Mouse (Mus musculus) testis, adult 2 months (tissue): ENCODE results near the gene Hoxa3. TPM values are rescaled to one million over a fixed set of nuclear protein-coding genes. Genes with fewer than 3 reads are reported as not detected.

ENCODE experiments used
- H3K27ac ChIP-seq: fragments of 200-500 bp; 2 replicates; pipeline ENCODE4 v1.5.1; 2012; ENCODE audit warnings: low read depth, low read length; ENCODE audit not compliant: control insufficient read depth, insufficient read depth
- H3K27me3 ChIP-seq: fragments of 200-500 bp; 2 replicates; pipeline ENCODE4 v1.6.1; 2012; ENCODE audit warnings: mild to moderate bottlenecking, low read length, moderate library complexity; ENCODE audit not compliant: control insufficient read depth, insufficient read depth
- H3K36me3 ChIP-seq: fragments of 200-500 bp; 2 replicates; pipeline ENCODE4 v1.6.1; 2012; ENCODE audit warnings: mild to moderate bottlenecking, low read length; ENCODE audit not compliant: control insufficient read depth, insufficient read depth
- H3K4me1 ChIP-seq: fragments of 200-500 bp; 2 replicates; pipeline ENCODE4 v1.6.1; 2012; ENCODE audit warnings: low read length; ENCODE audit not compliant: control insufficient read depth, insufficient read depth
- H3K4me3 ChIP-seq: fragments of 200-500 bp; 2 replicates; pipeline ENCODE4 v1.5.1; 2012; ENCODE audit warnings: low read depth, mild to moderate bottlenecking, low read length, moderate library complexity, mixed read lengths; ENCODE audit not compliant: control insufficient read depth
- CTCF ChIP-seq: fragments of 200-500 bp; IDR thresholded peaks from 2 replicates; pipeline ENCODE4 v1.5.1; 2012; ENCODE audit warnings: low read depth, mild to moderate bottlenecking, inconsistent platforms, low read length, moderate library complexity; ENCODE audit not compliant: control insufficient read depth, insufficient read depth, insufficient replicate concordance
- POLR2A ChIP-seq: fragments of 200-500 bp; IDR thresholded peaks from 2 replicates; pipeline ENCODE4 v1.6.1; 2012; ENCODE audit warnings: low read depth, mild to moderate bottlenecking, inconsistent platforms, low read length, moderate library complexity; ENCODE audit not compliant: control insufficient read depth
- polyA plus RNA-seq: library from polyadenylated mRNA; depleted of rRNA; stranded (reverse); fragments of >200 nt; gene quantifications from 2 replicates; pipeline ENCODE4 v1.2.3, GENCODE M21; 2012; rRNA removed

The Hoxa3 gene
- polyA plus RNA-seq, result 5.4 and 5.8 TPM in 2 replicates

- H3K4me3 ChIP-seq, result peak within 1 kb of the TSS; percentile 42
- no peak for TF ChIP-seq POLR2A
- no peak for TF ChIP-seq CTCF
- peaks cover 28% of the 10 kb centered on the region for H3K4me1 ChIP-seq
- H3K27me3 ChIP-seq, result peaks cover 14% of the 10 kb centered on the region
- no peaks in the 10 kb centered on the region for H3K36me3 ChIP-seq
- H3K27ac ChIP-seq, result no peak within 1 kb of the TSS
These were observed at the start of gene Hoxa3, which contains the start of gene Gm28308 for GRCm38 (mm10) chr6:52213119-52213986. Gene Hoxa3, minus strand, starts transcription at chr6:52213336. Gene Gm28308, minus strand, starts transcription at chr6:52213339.

DNA sequence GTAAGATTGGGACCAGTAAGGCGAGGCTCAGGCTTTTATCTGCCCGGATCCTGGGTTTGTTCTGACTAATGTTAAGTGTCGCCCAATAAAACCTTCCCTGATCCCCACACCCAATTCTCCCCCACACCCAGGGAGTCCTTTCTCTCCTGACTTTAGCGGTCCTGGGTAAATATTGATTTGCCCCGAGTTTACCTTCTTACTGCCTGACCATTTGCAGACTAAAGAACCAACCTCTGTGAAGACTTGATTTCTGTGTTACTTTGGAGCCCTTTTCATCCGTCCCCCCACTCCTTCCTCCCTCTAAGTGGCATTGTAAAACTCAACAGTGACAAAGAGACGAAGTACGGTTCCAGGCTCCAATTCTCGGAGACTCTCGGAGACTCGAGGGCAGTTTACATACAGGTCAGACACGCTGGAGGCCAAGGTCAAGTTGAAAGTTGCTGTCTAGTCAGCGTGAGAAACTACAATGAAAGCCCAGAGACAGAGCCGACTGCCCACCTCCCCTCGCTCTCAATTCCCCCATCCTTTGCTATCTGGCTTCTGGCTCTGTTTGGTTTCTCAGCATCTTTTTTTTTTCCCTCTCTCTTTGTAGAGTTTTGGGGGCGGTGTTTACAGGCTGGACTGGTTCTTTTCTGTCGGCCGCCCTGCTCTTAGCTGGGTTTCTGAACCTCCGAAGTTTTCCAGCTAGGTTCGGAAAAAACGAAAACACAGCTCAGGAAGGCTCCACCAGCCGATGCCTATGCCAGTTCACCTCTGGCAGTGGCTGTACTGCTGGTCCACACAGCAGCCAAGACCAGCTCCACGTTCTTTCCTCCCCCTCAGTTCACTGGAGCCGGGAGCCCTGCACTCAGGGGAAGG lies 49.6 kb upstream of the Hoxa3 start:
- H3K4me3 ChIP-seq, result no peak overlapping the region
- no peak for TF ChIP-seq POLR2A
- no peak for TF ChIP-seq CTCF
- no peaks in the 10 kb centered on the region for H3K36me3 ChIP-seq
- peaks cover 19% of the 10 kb centered on the region for H3K27me3 ChIP-seq
- no peak overlapping the region for H3K27ac ChIP-seq
- peaks cover 10% of the 10 kb centered on the region for H3K4me1 ChIP-seq

GRCm38 (mm10) chr6:52261751-52262462 lies 48.8 kb upstream of the Hoxa3 start:
- TF ChIP-seq CTCF (no peak), POLR2A (no peak)
- peaks cover 19% of the 10 kb centered on the region for H3K27me3 ChIP-seq
- no peak overlapping the region for H3K4me3 ChIP-seq
- no peak overlapping the region for H3K27ac ChIP-seq
- peaks cover 10% of the 10 kb centered on the region for H3K4me1 ChIP-seq
- H3K36me3 ChIP-seq, result no peaks in the 10 kb centered on the region

DNA sequence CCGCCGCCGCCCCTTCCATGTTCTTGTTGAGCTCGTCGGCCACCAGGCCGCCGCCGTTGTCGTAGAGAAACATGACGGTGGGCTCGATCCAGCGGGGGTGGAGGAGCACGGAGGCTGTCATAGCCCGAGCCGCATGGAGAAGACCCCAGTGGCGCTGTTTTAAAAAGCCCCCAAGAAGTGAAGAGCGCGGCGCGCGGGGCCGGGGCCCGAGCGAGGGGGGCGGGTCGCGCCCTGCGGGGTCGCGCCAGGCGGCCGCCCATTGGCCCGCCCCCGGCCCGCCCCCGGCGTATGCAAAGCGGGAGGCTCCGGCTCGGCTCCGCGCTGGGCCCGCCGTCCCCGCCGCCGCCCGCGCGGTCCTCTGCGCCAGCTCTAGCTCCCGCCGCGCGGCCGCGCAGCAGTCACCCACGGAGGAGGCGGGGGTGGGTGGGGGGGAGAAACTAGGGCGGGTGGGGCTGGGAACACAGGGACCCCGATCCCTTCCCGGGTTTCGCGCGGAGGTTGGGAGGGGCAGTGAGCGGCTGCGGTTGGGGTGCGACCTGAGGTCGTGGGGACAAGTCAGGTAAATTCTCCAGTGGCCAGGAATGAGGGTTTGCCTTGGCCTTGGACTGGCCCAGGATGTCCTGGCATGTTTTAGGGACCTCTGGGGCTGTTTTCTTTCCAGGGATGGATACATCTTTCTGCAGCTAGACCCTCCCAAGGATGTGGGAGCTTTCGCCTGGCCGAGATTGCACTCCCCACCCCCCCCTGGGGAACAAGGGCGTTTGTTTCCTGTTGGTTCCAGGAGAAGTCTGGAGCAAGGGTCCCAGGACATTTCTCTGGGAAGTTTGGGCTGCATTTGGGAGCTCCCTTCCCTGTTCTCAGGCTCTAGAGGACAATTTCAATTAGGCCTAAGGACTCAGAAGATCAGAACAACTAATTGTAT lies 47.8 kb upstream of the Hoxa3 start, which contains the start of gene Hoxa13:
Gene Hoxa13 (minus strand): TSS at position 227 of the 922 bp plus-strand sequence.
- TF ChIP-seq CTCF, result no peak
- TF ChIP-seq POLR2A, result no peak
- Histone ChIP-seq H3K27ac (no peak within 1 kb of the TSS), H3K4me3 (peak within 1 kb of the TSS; percentile 55), H3K27me3 (peaks cover 16% of the 10 kb centered on the region), H3K36me3 (no peaks in the 10 kb centered on the region), H3K4me1 (peaks cover 10% of the 10 kb centered on the region)

DNA sequence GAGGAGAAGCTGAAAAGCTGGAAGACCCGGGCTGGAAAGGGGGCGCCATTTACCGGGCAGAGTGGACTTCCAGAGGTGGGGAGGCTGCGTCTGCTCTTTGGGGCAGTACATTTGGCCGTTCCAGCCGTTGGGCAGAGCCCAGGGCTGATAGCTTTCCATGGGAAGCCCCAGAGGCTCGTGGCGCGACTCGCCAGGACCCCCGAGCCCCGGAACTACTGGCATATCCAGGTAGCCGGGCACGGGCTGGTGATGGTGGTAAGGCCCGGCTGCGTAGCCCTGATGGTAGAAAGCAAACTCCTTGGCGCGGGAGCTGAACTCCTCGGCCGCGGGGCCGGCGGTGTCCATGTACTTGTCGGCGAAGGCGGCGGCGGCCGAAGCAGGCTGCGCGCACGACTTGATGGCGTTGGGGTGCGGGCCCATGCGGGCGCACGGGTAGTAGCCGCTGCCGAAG lies 46.7 kb upstream of the Hoxa3 start:
- TF ChIP-seq CTCF (no peak), POLR2A (no peak)
- H3K27ac ChIP-seq, result no peak overlapping the region
- peaks cover 8% of the 10 kb centered on the region for H3K4me1 ChIP-seq
- peak overlapping the region; percentile 39 for H3K4me3 ChIP-seq
- peaks cover 12% of the 10 kb centered on the region for H3K27me3 ChIP-seq
- H3K36me3 ChIP-seq, result no peaks in the 10 kb centered on the region

DNA sequence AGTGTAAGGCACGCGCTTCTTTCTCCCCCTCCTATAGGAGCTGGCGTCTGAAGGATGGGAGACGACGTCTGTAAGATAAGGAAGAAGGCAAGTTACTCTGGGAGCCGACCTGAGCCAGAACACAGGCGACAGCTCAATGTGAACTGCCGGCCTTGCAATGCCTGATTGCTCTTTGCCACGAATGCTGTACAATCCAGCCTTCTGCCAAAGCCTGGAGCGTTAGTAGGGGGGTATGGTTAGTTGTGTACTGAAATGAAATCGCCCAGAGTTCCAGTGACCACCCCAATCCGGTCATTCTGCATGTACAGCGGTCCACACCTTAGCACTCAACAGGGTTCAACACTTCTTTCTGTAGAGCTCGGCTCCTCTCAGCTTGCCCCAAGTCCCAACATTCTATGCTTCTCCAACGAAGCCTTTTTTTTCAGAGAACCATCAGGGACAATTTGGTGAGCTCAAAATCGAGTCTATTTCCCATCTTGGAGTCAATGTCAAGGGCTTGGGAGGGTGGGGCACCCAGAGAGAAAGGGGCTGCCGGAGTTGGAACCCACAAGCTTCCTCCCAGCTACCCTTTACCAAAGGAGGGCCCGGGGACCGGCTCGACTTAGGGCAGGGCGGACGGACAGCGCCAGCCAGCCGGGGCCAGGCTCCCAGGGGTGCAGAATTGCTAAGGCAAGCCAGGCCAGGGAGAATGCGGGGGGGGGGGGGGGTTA lies 46.1 kb upstream of the Hoxa3 start:
- TF ChIP-seq CTCF (no peak), POLR2A (no peak)
- Histone ChIP-seq H3K4me1 (peaks cover 8% of the 10 kb centered on the region), H3K36me3 (no peaks in the 10 kb centered on the region), H3K27me3 (peaks cover 12% of the 10 kb centered on the region), H3K4me3 (no peak overlapping the region), H3K27ac (no peak overlapping the region)
